Mouse (Mus musculus) R1 (cell line): ENCODE measurements around the gene Rhot2.

Experiments used
- DNase-seq: peaks from one replicate; pipeline ENCODE4 v3.0.0-alpha.2; 2018; ENCODE audit warnings: low read depth, low spot score

Gene Rhot2

DNA sequence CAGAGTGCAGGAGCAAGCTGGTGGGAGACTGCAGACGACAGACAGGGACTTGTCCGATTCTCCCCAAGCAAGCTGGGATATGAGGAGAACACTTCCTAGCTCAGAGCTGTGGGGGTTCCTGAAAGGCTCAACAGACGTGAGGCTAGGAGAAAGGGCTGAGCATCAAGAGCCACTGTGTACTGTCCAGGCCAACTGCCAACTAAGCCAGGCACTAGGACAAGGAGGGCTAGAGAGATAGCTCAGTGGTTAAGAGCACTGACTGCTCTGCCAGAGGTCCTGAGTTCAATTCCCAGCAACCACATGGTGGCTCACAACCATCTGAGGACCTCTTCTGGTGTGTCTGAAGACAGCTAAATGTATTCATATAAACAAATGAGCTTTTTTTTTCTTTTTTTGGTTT lies 2.1 kb downstream of the Rhot2 start:
- DNase-seq: no peak

DNA sequence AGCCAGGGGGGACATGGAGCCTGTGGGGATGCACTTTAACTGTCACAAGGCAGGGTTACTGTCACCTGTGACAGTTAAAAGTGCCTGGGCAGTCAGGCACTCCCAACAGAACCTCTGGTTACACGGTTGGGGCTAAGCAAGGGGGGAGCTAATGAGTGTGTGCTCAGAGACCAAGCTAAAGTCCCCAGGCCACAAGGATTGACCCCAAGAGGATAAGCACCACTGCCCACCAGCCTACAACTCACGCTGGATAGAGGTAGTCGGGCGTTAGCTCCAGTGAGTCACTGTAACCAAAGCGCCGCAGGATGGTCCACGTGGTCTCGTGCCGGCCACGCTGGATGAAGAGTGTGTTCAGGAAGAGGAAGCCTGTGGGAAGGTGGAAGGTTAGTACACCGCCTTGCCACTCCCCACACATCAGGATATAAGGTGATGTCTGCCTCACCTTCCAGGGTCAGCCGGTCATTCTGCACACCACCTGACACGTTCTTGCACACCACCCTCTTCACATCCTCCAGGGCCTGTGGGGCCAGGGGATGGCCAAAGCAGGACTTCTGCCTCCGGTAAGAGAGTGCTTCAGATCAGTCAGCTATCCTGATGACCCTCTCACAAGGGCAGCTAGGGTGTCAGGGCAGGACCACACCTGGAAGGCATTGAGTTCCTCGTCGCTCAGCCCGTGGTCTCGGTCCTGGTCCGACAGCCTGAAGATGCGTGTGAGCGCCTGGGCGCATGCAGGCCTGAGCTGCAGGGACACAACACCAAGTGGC lies 3.4 kb downstream of the Rhot2 start, which contains the start of gene Gm20683:
TSS of gene Gm20683 (minus strand) at position 647 of the 764 bp plus-strand sequence.
- no peak for DNase-seq

- no peak for DNase-seq
Measured at GRCm38 (mm10) chr17:25840519-25840918, 4.1 kb downstream of the Rhot2 start.

GRCm38 (mm10) chr17:25839455-25840235 lies 5.0 kb downstream of the Rhot2 start:
- no peak for DNase-seq

DNA sequence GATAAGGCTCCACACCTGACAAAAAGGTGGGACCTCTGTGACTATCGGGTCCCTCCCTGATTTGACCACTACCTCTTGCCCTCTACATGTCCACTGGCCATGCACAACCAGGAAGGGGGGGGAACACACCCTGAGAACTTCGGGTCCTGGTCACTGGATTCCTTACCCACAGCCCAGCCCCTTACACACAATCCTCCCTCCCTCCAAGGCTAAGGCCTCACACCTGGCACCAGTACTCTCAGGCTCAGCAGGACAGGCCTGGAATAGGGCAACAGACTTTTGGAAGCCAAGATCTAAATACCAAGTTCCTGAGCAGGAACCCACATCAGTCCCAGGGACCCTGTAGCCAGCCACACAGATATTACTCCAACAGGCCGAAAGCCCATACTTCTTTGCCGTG lies 5.7 kb downstream of the Rhot2 start:
- DNase-seq: no peak

DNA sequence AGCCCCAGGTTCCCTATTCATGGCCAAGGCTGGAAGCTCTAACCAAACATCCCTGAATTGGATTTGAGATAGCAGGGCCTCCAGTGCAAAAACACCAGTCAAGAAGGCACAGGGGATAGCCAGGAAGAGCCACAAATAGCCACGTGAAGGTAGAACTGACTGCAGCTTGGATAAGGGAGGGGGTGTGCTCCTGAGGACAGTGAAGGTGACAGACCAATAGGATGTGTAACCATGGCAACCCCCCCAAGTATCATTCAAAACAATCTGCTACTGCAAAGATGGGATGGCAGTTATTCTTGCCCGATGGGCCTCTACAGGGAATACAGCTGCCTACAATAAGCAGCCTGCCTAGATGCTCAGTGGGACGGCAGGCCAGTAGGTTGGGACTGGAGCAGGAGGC lies 7.1 kb downstream of the Rhot2 start:
- DNase-seq: peak; percentile 48

DNA sequence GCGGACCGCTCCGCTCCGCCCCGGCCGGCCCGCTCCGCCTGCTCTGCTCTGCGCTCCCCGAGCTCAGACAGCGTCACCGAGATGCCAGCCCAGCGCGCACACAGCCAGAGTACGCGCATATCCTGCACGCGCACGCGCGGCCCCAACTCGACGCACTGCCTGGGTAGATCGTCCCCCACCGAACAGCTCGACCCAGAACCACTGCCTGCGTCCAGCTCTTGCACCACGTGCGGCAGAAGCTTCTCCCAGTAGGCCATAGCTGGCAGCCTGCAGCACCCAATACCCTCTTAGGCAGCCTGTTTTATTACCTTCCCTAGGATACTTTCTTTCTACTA lies 7.6 kb downstream of the Rhot2 start, which contains the start of gene Rhbdl1:
TSS of gene Rhbdl1 (minus strand) at position 220 of the 335 bp plus-strand sequence.
- peak; percentile 61 for DNase-seq

GRCm38 (mm10) chr17:25836397-25837075 lies 8.1 kb downstream of the Rhot2 start:
- DNase-seq: no peak

- no peak for DNase-seq
Measured at GRCm38 (mm10) chr17:25835816-25836215, 8.8 kb downstream of the Rhot2 start.

- DNase-seq: no peak
Measured at GRCm38 (mm10) chr17:25835301-25835700, 9.3 kb downstream of the Rhot2 start.

DNA sequence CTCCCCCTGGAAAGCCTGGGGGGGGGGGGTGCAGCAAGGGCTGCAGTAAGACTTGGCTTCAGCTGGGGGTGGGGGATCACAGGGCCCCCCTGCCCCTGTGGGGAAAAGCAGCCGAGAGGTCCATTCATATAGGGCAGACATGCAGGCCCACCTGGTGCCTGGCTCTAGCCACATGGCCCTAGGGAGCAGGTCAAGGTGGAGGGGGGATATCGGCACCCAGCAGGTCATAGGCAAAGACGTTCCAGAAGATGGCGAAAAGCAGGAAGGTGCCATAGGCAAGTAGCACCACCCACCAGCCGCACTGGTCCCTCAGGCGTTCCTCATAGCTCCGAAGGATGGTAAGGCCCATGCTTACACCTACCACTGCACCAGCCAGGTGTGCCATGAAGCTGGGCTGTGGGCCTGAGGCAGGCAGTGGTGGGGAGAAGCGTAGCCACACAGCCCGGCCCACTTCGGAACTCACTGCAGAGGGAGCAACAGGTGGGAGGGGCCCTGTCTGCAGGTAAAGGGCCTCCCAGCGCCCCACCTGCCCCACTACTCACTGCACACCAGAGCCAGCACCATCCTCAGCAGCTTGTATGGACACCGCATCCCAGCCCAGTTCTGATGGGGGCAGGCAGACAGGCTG lies 9.9 kb downstream of the Rhot2 start:
- DNase-seq: no peak

GRCm38 (mm10) chr17:25833961-25834594 lies 10.6 kb downstream of the Rhot2 start:
- DNase-seq: no peak

DNA sequence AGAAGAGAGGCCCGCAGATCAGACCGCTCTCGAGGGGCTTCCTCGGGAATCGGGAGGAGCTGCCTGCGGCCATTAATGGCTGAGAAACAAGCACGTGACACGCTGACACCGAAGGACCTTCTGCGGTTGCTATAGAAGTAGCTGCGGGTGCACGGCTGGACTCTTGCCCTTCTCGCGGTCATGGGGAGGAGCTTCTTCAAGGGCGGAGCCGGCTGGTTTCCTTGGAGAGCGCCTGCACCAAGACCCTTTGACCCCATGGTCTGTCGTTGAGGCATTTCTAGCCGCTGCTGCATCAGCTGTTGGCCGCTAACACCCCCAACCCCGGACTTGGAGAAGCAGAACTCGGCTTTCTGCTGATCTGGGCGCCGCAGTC lies 11.4 kb downstream of the Rhot2 start, which contains the start of gene Stub1:
TSS of gene Stub1 (minus strand) at position 114 of the 373 bp plus-strand sequence.
- DNase-seq: peak; percentile 93

DNA sequence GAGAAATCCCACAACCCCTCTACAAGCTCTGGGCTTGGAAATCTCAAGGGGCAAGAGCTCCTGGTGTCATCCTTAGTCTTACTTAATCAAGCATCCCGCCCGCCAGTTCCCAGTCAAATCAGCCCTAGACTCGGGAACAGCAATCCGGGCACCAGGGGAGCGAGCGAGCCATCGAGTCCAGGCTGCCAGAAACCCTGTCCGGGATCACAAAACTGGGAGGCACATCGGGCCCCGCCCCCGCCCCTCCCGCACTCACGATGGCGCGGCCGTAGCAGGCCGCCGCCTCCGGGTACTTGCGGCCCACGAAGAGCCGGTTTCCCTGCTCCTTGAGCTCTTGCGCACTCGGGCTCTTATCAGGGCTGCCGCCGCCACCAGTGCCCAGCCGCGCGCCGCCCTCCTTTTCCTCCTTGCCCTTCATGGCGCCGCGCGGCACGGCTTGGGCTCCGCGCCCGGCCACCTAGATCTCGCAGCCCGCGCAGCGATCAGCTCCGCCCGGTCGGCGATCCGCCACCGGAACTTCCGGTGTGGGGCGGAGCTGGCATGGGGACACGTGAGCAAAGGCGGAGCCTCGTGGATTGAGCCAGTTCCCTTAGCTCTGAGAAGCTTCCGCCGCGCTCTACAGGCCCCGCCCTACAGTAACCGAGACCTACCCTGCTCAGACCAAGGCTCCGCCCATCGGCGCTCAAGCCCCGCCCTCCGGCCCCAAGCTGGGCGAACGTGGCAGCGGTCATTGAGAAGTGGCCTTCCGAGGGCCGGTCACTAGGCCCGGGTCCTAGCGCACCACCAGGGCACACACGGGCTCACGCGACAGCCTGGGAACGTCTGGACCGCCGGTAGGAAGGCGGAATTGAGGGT lies 12.0 kb downstream of the Rhot2 start:
- peak; percentile 99 for DNase-seq

- DNase-seq: no peak
Measured at GRCm38 (mm10) chr17:25831451-25832281, 13.0 kb downstream of the Rhot2 start.

DNA sequence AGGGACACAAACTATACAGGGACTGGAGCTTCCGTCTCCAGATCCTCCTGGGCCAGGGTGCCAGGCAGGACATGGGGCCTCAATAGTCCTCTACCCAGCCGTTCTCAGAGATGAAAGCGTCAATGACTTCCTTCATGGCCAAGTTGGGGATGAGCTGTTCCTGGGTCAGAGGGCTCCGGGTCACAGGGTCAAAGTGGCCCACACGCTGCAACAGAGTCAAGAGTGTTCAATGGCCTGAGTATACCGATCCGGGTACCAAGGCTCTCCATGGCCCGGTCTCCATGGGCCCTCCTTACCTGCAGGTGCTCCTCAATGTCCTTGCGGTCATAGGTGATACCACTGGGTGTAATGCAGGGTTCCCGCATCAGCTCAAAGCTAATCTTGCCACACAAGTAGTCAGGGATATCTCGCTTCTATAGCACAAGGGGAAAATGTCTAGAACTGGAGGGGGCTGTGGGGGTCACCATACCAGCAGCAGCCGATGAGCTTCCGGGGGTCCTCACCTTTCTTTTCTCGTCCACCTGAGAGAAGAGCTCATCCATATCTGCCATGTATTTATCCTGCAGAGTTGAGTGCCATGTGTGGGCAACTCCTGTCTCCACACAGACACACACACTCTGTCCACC lies 13.7 kb downstream of the Rhot2 start:
- DNase-seq: no peak

DNA sequence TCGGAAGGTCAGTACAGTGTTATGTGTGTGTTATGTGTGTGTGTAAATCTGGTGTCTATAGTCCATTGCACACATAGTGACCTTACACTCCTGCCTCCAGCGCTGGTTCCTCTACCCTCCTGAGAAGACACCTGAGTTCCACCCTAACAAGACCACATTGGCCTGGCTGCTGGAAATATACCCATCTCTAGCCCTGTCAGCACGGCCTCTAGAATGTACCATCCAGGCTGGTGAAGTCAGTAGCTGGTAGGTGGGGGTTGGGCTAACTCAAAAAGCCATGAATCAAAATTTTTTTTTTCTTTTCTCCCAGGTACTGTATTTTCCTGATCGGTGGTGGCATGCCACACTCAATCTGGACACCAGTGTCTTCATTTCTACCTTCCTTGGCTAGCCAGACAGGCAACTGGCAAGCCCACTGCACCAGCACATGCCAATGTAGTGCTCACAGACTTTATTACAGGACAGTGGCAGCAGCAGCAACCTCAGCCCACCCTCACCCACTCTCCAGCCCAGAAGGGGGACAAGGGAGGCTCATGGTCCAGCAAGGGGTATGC lies 14.4 kb downstream of the Rhot2 start:
- no peak for DNase-seq

GRCm38 (mm10) chr17:25829558-25830017 lies 15.1 kb downstream of the Rhot2 start:
- DNase-seq: no peak
